Mouse (Mus musculus) bone marrow, adult 2 months (tissue): ENCODE measurements around the gene Wdr90.

Experiments used
- CTCF ChIP-seq: fragments of 200-500 bp; IDR thresholded peaks from 2 replicates; pipeline ENCODE4 v1.5.1; 2011; ENCODE audit warnings: low read length, control low read depth; ENCODE audit not compliant: control insufficient read depth, insufficient read depth
- POLR2A ChIP-seq: fragments of 200-500 bp; IDR thresholded peaks from 2 replicates; pipeline ENCODE4 v1.6.1; 2011; ENCODE audit warnings: low read depth, mild to moderate bottlenecking, control low read depth, low read length, borderline replicate concordance; ENCODE audit not compliant: control insufficient read depth

GRCm38 (mm10) chr17:25829558-25830017 is 31.7 kb downstream of the Wdr90 start:
- no peak for TF ChIP-seq POLR2A
- TF ChIP-seq CTCF: no peak
